8 mouse cellular contexts compared by ENCODE assay signal in genomic region chr5:136171363-136172341, GRCm38 (mm10). TPM values are rescaled to one million over a fixed set of nuclear protein-coding genes. Genes with fewer than 3 reads are reported as not detected.
DNase-seq lines count a peak whose midpoint lies in the region; ATAC-seq and TF ChIP-seq lines count a peak whose summit lies in the region.

No protein-coding gene starts in this region.

- peak overlapping the region; percentile 76 for H3K4me3 ChIP-seq in layer of hippocampus, adult 2 months
- H3K4me3 ChIP-seq in forebrain, embryonic 15.5 days, result peak overlapping the region; percentile 68
- peak overlapping the region; percentile 59 for H3K4me3 ChIP-seq in limb, embryonic 13.5 days
- H3K4me3 ChIP-seq in midbrain, embryonic 16.5 days (ENCODE audit: low read depth, low read length), result peak overlapping the region; percentile 58

- peaks cover 12% of the 10 kb centered on the region for H3K36me3 ChIP-seq in forebrain, embryonic 15.5 days
- 0 out of 2 replicates have a peak, but pooled peaks cover 12% of the 10 kb centered on the region for H3K36me3 ChIP-seq in limb, embryonic 13.5 days
- peaks cover 3% of the 10 kb centered on the region; the same call in 1 of the 2 replicates for H3K36me3 ChIP-seq in midbrain, embryonic 16.5 days (ENCODE audit: control insufficient read depth, insufficient read depth, low read length)

- peak overlapping the region; percentile 95 for H3K4me2 ChIP-seq in forebrain, embryonic 15.5 days (replicated peaks)
- H3K4me2 ChIP-seq in limb, embryonic 13.5 days (replicated peaks), result peak overlapping the region; percentile 92
- peak overlapping the region; percentile 92 for H3K4me2 ChIP-seq in midbrain, embryonic 16.5 days (ENCODE audit: low read length)

- WGBS in forebrain, embryonic 15.5 days, result 36% methylated on average over 17 of the region's 17 CpGs
- 36% methylated on average over 17 of the region's 17 CpGs for WGBS in limb, embryonic 13.5 days
- WGBS in midbrain, embryonic 16.5 days, result 35% methylated on average over 17 of the region's 17 CpGs

- H3K27ac ChIP-seq in layer of hippocampus, adult 2 months, result peak overlapping the region; percentile 94
- peak overlapping the region; percentile 83 for H3K27ac ChIP-seq in forebrain, embryonic 15.5 days (replicated peaks)
- H3K27ac ChIP-seq in limb, embryonic 13.5 days, result no peak overlapping the region
- H3K27ac ChIP-seq in midbrain, embryonic 16.5 days (ENCODE audit: low read length), result peak overlapping the region; percentile 77

- H3K9ac ChIP-seq in forebrain, embryonic 15.5 days (replicated peaks), result peak overlapping the region; percentile 79
- peak overlapping the region; percentile 77 for H3K9ac ChIP-seq in limb, embryonic 13.5 days
- peak overlapping the region; percentile 80 for H3K9ac ChIP-seq in midbrain, embryonic 16.5 days (ENCODE audit: low read depth, low read length)

- H3K4me1 ChIP-seq in forebrain, embryonic 15.5 days, result peaks cover 45% of the 10 kb centered on the region
- H3K4me1 ChIP-seq in limb, embryonic 13.5 days, result peaks cover 14% of the 10 kb centered on the region
- peaks cover 21% of the 10 kb centered on the region for H3K4me1 ChIP-seq in midbrain, embryonic 16.5 days (ENCODE audit: control insufficient read depth, insufficient read depth, low read length)

- no peaks in the 10 kb centered on the region for H3K9me3 ChIP-seq in forebrain, embryonic 15.5 days
- H3K9me3 ChIP-seq in limb, embryonic 13.5 days, result peaks cover 6% of the 10 kb centered on the region; the same call in 1 of the 2 replicates
- H3K9me3 ChIP-seq in midbrain, embryonic 16.5 days (replicated peaks; ENCODE audit: control insufficient read depth, low read length, poor library complexity, severe bottlenecking), result no peaks in the 10 kb centered on the region

- no peak for ATAC-seq in forebrain, embryonic 15.5 days (replicated peaks)
- no peak for ATAC-seq in limb, embryonic 13.5 days (ENCODE audit: low FRiP score, low read depth)
- no peak for ATAC-seq in midbrain, embryonic 16.5 days

- no peak for DNase-seq in layer of hippocampus, adult 2 months (ENCODE audit: low spot score in 2 of 2)
- no peak for DNase-seq in layer of hippocampus, postnatal 25 days (ENCODE audit: extremely low spot score in 1 of 2, low spot score in 1 of 2)
- peak; percentile 43 for DNase-seq in NIH3T3 (ENCODE audit: low read depth)
- DNase-seq in cerebellum, adult 11-12 months, result no peak
- no peak for DNase-seq in cerebellum, adult 9-11 months

- no peak for TF ChIP-seq CTCF in layer of hippocampus, adult 2 months (conservative IDR thresholded peaks at IDR 0.05)

- H3K27me3 ChIP-seq in forebrain, embryonic 15.5 days, result no peaks in the 10 kb centered on the region; the same call in 1 of the 2 replicates
- 0 out of 2 replicates have a peak, but pooled peaks cover 6% of the 10 kb centered on the region for H3K27me3 ChIP-seq in limb, embryonic 13.5 days
- no peaks in the 10 kb centered on the region for H3K27me3 ChIP-seq in midbrain, embryonic 16.5 days (ENCODE audit: control insufficient read depth, insufficient read depth, low read depth, low read length)

RNA-seq across cellular contexts. Expression of gene Orai2, which starts 1.1 kb away (rescaled TPM):
- 100 to 1,000 TPM; 148 to 150 TPM for total RNA-seq in layer of hippocampus, adult 2 months (2021)
- total RNA-seq in layer of hippocampus, postnatal 25 days (2021), result 100 to 1,000 TPM; 136 to 151 TPM
- 35.0 and 39.1 TPM in 2 replicates for polyA plus RNA-seq in forebrain, embryonic 15.5 days (2015; fragmentation: Nextera tagmentation; extraction: Ambion mirVana)
- polyA plus RNA-seq in limb, embryonic 13.5 days (2015; fragmentation: Nextera tagmentation; extraction: Ambion mirVana), result 11.1 and 11.9 TPM in 2 replicates
- polyA plus RNA-seq in midbrain, embryonic 16.5 days (2015; fragmentation: Nextera tagmentation; extraction: Ambion mirVana), result 47.1 and 52.0 TPM in 2 replicates

RNA-seq across cellular contexts. Expression of gene Prkrip1, which starts 27.1 kb away (rescaled TPM):
- total RNA-seq in layer of hippocampus, adult 2 months (2021), result 10 to 100 TPM; 31.8 to 35.6 TPM
- total RNA-seq in layer of hippocampus, postnatal 25 days (2021), result 10 to 100 TPM; 32.8 to 42.6 TPM
- 58.5 and 65.9 TPM in 2 replicates for polyA plus RNA-seq in forebrain, embryonic 15.5 days (2015; fragmentation: Nextera tagmentation; extraction: Ambion mirVana)
- 55.3 and 60.1 TPM in 2 replicates for polyA plus RNA-seq in limb, embryonic 13.5 days (2015; fragmentation: Nextera tagmentation; extraction: Ambion mirVana)
- 59.4 and 73.5 TPM in 2 replicates for polyA plus RNA-seq in midbrain, embryonic 16.5 days (2015; fragmentation: Nextera tagmentation; extraction: Ambion mirVana)

RNA-seq across cellular contexts. Expression of gene Alkbh4, which starts 35.7 kb away (rescaled TPM):
- total RNA-seq in layer of hippocampus, adult 2 months (2021), result 10 to 100 TPM; 10.1 to 11.6 TPM
- 10 to 100 TPM; 10.1 to 12.0 TPM for total RNA-seq in layer of hippocampus, postnatal 25 days (2021)
- 18.4 and 19.5 TPM in 2 replicates for polyA plus RNA-seq in forebrain, embryonic 15.5 days (2015; fragmentation: Nextera tagmentation; extraction: Ambion mirVana)
- 28.0 and 29.7 TPM in 2 replicates for polyA plus RNA-seq in limb, embryonic 13.5 days (2015; fragmentation: Nextera tagmentation; extraction: Ambion mirVana)
- 20.4 and 20.5 TPM in 2 replicates for polyA plus RNA-seq in midbrain, embryonic 16.5 days (2015; fragmentation: Nextera tagmentation; extraction: Ambion mirVana)

RNA-seq across cellular contexts. Expression of gene Lrwd1, which starts 35.8 kb away (rescaled TPM):
- 10 to 100 TPM; 15.7 to 16.9 TPM for total RNA-seq in layer of hippocampus, adult 2 months (2021)
- 10 to 100 TPM; 11.9 to 15.9 TPM for total RNA-seq in layer of hippocampus, postnatal 25 days (2021)
- polyA plus RNA-seq in forebrain, embryonic 15.5 days (2015; fragmentation: Nextera tagmentation; extraction: Ambion mirVana), result 36.8 and 36.9 TPM in 2 replicates
- polyA plus RNA-seq in limb, embryonic 13.5 days (2015; fragmentation: Nextera tagmentation; extraction: Ambion mirVana), result 44.6 and 45.4 TPM in 2 replicates
- polyA plus RNA-seq in midbrain, embryonic 16.5 days (2015; fragmentation: Nextera tagmentation; extraction: Ambion mirVana), result 27.1 and 28.1 TPM in 2 replicates

RNA-seq across cellular contexts. Expression of gene Polr2j, which starts 55.2 kb away (rescaled TPM):
- total RNA-seq in layer of hippocampus, adult 2 months (2021), result 10 to 100 TPM; 67.6 to 77.3 TPM
- total RNA-seq in layer of hippocampus, postnatal 25 days (2021), result 10 to 100 TPM; 72.0 to 86.0 TPM
- polyA plus RNA-seq in forebrain, embryonic 15.5 days (2015; fragmentation: Nextera tagmentation; extraction: Ambion mirVana), result 230 and 234 TPM in 2 replicates
- polyA plus RNA-seq in limb, embryonic 13.5 days (2015; fragmentation: Nextera tagmentation; extraction: Ambion mirVana), result 233 and 254 TPM in 2 replicates
- 190 and 194 TPM in 2 replicates for polyA plus RNA-seq in midbrain, embryonic 16.5 days (2015; fragmentation: Nextera tagmentation; extraction: Ambion mirVana)
